Mouse (Mus musculus): ENCODE data around the gene Nck1.
A peak's percentile ranks its signal among the peaks of the same experiment; 100 is the strongest.

Nck1 gene

DNA sequence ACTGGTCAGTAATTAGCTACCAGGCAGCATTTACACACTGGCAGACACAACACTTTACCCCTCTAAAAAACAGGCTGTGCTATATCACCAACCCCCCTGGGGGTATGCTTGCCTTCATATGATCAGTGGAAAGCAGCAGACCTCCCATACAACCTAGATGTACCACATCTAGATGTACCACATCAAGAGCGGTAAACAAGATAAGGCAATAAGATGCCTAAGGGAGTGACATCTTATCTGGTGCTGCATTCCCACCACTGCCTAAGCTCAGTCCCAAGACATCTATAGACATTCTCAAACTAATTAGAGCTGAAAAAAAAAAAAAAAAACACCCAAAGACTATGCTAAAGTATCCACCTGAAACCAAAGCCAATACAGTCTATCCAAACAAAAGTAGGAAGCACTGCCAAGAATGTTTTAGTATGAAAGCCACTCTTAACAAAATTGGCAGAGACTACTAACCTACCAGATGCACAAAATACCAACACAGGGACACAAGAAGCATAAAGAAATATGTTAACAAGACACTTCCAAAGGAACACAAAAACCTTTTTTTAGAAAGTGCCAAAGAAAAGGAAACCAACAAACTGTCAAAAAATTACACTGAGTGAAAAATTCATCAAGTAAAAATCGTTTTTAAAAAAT lies 10.2 kb downstream of the Nck1 start:
- no peak for DNase-seq (ENCODE audit: low spot score)

DNA sequence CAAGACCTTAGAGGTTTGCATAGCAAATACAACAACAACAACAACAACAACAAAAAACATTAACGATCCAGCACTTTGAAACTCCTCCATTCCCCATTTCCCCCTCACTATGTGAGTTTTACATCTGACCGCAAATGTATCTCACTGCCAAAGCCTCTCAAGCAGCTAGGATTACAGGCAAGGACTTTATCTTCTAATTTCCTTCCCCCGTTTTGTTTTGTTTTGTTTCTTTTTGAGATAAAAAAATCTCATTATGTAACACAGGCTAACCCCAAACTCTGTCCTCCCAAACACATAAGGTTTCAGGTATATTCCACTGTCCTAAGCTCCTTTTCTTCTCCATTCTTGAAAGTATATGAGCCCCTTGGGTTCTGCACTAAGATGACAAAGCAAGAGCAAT lies 11.2 kb downstream of the Nck1 start:
- DNase-seq (ENCODE audit: low spot score) = no peak

DNA sequence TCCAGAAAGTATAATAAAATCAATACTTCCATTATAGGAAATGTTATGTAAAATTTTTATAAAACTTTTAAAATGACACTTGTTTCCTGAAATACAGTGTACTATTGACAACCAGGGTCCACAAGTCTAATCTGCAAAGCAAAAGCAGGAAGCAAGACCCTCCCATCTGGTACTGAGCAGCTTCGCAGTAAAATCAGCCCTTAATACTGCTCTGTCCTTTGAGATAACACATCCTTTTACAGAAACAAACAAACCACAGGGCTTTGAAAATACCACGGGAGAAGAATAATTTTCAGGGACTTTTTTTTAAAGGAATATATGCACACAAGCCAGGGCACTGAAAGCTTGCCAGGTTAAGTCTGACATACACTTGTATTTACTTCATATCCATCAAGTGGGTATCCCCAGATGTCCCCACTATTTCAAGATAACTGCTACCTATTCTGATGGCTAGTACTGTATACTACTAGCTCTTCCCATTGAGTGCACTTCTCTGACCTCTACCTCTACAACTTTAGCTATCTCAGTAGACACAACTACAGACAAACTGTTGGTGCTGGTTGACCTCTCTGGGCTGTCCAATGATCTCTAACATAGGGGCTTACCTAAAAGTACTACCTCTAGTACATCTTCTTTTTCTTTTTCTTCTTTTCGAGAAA lies 13.0 kb downstream of the Nck1 start:
- no peak for DNase-seq (ENCODE audit: low spot score)

DNA sequence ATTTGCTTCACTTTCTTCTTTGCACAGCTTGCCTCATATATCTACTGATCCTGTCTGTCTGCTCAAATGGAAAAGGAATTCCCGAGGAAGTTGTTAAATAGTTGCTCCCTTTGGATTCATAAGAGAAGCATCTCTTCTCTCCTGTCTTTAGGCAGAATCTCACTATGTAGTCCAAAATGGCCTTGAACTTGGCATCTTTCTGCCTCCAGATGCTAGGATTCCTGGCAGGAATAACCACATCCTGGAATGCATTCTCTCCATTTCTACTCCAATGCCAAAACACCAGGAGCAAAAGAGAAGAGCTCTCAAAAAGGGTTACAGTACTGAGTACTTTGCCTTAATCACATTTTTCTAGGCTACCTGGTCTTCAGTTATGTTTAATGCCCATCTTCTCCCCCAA lies 14.6 kb downstream of the Nck1 start:
- no peak for DNase-seq (ENCODE audit: low spot score)

DNA sequence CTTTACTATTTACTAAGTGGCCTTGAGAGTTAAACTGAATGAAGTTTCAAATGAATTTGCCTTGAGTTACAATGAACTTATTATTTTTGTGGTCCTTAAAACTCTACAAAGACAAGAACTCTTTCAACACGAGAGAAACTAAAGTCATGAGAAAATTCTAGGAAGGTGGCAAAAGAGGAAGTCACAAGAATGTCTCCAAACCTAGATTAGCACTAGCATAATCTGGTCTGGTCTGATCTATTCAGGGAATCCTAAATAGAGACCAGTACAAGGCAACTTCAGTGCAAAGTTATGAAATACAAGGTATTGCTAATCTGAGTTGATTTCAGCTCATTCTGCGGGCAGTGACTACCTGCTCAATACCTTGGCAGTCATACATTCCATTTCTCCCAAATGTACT lies 20.7 kb downstream of the Nck1 start:
- no peak for DNase-seq (ENCODE audit: low spot score)

DNA sequence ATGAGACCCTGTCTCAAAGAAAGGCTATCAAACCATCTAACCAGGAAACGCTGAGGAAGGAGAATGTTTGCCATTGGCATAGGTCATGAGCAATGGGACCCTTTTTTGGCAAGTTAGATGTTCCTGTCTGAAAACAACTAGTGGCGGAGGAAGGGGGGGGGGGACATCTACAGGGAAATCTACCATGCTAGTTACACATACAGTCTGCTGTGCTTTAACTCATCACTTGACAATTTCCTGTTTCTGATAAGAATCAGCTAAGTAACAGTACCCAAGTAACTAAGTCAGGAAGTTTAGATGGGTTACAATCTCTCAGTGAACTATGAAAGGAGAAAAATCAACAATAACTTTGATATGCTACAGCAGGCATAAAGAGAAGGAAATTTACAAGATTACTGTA lies 23.9 kb downstream of the Nck1 start:
- DNase-seq (ENCODE audit: low spot score) = no peak

DNA sequence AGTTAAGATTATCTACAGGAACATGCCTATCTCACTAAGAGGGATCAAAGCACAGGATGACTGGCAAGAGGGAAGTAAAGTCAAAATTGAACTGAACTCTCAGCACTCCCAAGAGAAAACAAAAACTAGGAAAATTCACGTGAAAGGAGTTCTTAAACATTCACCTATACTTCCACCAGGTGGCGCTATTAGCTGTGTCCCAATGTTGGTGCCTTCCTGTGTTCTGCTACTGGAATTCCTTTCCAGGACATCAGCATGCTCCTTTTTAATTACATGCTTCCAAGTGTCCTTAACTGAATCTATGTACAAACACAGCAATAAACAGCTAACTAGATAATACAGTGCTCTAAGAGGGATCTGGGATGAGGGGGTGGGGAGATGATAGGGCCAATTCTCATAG lies 25.3 kb downstream of the Nck1 start:
- DNase-seq (ENCODE audit: low spot score) = peak; percentile 90

DNA sequence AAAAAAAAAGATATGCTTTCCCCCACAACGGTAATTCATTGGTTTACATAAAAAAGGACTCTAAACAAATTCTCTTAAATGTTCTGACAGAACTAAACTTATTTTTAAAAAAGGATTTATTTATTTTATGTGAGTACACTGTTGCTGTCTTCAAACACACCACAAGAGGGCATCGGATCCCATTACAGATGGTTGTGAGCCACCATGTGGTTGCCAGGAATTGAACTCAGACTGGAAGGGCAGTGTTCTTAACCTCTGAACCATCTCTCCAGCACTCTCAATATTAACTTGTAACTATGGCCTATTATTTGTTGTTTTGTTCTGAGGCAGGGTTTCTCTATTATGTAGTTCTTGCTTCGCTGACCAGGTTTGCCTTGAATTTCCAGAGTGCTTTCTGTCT lies 25.9 kb downstream of the Nck1 start:
- DNase-seq (ENCODE audit: low spot score) = no peak

DNA sequence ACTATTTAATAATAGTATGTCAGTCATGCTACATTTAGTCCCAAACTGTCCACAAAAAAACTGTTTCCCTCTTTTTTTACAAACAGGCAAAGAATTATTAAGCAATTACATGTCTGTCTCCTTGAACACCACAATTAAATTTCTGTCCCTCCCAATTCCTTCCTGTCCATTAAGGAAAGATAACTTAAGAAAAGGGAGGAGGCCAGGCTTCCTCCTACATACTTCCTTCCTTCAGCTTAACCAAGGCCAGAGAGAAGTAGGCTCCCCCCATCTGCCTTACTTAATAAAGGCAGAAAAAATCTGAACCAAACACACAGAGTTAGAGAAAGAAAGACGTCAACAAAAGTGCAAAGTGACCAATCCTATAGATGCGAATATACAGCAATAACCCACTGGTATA lies 38.4 kb downstream of the Nck1 start:
- DNase-seq (ENCODE audit: low spot score) = no peak

DNA sequence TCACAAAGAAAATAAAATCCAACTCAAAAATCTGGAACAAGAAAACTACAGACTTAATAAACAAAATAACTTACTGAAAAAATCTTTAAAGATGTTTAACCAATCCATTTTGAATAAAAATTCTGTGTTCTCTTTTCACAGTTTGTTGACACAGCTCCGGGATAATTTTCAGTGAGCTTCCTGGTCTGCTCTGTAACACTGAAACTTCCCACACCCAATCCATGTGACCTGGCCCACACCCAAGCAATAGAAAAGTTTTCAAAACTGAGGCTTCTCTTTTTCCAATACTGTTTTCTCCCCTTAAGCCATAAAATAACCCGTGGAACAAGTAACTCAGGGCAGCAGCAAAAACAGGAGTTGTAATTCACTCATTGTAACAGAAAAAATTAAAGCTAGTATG lies 39.3 kb downstream of the Nck1 start:
- no peak for DNase-seq (ENCODE audit: low spot score)

DNA sequence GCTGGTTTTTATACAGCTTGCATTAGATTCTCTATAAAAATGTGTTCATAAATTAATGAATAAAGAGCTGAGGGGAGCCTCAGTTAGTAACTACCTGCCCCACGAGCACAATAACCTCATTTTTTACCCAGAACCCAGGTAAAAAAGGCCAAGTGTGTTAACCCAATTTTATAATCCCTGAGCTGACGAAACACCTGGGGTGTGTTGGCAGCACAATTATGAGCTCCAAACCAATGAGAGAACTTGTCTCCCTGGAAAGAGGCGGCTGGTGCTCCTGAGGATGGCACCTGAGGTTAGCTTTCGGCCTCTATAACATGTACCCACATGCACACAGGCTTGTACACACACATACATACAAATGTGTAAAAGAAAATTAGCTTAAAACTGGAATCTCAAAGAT lies 40.4 kb downstream of the Nck1 start:
- no peak for DNase-seq (ENCODE audit: low spot score)

DNA sequence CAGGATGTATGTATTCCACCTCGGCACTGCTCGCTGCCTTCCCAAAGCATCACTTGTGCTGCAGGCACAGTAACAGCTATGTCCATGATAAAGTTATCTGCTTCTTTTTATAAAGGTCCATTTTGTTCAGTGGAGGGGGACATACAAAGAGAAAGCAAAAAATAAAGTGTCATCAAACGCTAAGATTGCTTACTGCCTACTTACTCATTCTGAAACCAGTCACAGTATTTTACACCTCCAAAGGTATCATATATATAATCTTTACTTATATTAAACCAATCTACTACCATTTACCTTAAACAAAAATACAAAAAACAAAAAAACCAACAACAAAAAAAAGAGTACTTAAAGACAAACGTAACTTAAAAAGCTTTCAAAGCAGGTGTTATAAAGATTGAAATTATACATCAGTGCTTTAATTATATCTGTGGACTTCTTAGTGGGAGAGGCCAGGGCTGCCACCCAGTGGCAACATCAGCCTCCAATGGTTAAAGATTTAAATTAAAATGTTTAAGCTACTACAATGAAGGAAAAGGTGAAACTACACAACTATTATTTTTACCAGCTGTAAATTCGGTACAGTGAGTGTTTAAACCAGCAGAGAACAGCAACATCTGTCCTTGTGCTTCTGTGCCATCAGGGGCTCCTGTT lies 52.2 kb downstream of the Nck1 start:
- DNase-seq (ENCODE audit: low spot score) = no peak

DNA sequence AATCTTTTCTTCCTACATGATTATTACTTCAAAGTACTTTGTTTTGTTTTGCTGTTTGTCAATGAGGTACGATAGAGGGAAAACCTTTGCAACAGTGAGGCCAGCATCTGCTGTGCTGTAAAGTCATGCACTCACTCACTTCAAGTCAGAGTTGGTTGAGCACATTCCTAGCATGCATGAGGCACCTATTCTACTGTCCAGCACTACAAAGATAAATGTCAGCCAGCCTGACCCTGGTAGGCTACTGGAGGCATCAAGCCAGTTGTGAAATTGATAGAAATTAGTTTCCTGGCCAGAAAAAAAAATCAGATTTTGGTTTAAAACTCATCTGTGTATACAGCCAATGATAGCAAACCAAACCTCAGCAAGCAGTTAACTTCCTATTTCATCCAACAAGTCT lies 54.5 kb downstream of the Nck1 start:
- no peak for DNase-seq (ENCODE audit: low spot score)

DNA sequence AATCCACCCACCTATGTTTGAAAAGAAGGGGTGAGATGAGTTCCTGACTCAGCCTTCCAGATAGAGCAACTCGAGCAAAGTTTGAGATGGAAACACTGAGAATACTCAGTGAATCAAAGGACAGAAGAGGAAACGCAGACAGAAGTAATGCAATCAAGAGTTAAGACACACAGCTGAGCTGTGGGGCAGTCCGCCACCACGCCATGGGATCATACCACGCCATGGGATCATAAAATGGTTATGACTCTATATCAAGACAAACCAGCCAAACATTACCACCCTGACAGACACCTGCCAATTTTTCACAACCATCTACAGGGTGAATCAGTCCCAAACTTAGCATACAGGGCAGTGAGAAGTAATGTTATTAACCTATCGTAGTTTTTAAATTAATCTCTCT lies 57.0 kb downstream of the Nck1 start:
- no peak for DNase-seq (ENCODE audit: low spot score)

DNA sequence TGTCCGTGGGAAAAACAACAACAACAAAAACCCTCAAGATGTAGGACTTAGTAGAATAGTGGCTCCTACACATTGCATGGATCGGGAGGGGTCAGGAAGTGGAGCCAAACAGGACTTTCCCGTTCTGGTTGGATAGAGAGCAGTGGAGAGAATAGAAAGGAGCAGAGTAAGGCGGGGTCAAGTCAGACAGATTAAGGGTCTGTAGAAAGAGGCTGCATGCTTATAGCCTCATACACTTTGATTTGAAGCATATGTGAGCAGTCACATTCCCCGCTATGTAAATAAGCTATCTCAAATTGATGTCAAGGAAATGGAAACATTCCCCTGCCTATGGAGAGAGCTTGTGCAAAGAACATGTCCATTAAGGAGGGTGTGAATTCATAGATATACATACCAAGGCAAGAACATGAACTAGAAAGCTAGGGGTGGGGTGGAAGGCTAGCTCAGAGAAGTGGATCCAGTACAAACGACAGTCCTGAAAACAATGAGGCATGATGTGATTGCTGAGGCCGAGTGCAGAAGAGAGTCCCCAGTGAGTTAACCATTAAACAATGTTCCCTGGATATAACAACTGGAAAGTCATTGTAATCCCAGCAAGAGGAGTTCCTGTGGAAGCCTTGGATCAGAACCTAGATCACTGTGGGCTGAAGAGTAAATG lies 57.7 kb downstream of the Nck1 start:
- no peak for DNase-seq (ENCODE audit: low spot score)

DNA sequence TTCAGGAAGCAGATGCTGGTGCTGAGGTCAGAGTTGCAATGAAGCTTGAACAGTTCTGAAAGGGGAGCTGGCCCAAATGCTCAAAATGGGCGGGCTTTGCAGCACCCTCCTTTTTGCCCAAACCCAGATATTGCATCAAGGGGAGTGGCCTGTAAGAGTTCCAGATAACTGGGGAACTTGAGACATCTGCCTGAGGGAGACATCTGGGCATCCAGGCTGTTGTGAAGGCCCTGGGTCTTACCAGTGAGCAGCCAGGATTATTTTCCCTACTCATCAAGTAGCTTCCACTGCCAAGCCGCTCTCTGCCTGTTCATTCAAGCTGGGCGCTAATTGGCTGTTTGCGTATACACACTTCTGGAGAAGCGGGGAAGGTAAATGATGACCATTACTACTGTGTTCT lies 59.5 kb downstream of the Nck1 start, which contains the start of gene Il20rb:
Gene Il20rb (minus strand): TSS at position 358 of the 400 bp plus-strand sequence.
- peak; percentile 7 for DNase-seq (ENCODE audit: low spot score)

DNA sequence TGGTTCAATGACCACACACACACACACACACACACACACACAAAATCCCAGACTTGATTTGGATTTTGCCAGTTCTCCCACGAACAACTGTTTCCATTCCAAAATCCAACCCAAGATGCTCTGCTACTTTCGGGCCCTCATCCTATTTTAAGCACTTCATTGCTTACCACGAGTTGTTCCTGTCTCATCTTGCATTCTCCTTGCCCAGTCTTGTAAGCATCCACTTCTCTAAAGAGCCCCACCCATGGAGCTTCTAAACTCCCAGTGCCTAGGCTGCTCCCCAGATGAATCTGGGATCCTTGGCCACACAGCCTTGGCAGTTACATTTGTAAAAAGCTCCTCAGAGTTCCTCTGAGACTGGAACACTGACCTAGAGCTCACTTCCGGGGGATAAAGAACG lies 62.6 kb downstream of the Nck1 start:
- DNase-seq (ENCODE audit: low spot score) = no peak

DNA sequence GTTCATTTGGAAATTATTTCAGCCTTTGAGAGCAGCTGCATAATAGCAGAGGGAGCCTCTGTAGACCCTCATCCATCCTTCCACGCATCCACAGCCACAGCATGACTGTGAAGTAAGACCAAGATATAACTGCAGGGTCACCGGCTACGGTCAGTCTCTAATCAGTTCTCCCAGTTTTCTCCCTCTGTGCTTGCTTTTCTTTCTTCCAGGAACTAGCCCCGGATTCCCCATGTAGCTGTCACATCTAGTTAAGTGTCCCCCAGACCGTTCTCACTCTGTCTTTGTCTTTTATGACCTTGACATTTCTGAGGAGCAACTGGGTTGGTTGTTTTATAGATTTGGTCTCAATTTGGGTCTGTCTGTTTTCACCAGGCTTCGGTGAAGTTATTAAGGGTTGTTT lies 64.3 kb downstream of the Nck1 start:
- no peak for DNase-seq (ENCODE audit: low spot score)

DNA sequence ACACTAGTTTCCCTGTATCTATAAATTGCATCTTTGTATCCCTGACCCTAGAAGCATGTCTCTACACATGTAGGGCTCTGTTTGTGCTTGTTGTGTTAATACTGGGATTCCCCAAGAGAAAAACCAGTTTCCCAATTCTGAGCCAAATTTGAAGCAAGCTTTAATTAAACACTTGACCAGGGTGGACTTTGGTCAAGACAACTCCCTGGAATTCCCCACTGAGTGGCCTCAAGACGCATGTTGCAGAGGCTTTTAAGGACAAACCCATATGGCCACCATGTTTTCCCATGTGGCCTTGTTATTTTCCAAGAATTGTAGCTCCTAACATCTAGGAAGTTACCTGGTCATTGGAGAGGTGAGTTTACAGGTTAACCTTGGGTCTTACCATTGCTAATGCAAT lies 71.9 kb downstream of the Nck1 start:
- no peak for DNase-seq (ENCODE audit: low spot score)

DNA sequence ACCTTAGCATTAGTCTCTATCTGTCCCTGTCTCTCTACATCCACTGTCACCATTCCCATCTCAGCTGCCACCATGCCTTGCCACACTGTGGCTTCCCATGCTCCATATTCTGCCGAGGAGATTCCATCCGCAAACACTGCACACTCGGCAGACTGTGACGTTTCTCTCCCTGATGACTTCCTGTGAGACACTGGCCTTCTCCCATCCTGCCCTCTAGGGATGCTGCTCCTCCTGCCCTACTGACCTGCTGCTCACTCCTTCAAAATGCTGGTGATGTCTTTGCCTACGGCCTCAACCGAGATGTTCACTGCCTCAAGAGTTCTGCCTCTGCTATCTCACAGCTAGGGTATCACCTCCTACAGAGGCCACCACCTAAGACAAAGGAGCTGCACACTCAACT lies 72.6 kb downstream of the Nck1 start:
- DNase-seq (ENCODE audit: low spot score) = no peak

DNA sequence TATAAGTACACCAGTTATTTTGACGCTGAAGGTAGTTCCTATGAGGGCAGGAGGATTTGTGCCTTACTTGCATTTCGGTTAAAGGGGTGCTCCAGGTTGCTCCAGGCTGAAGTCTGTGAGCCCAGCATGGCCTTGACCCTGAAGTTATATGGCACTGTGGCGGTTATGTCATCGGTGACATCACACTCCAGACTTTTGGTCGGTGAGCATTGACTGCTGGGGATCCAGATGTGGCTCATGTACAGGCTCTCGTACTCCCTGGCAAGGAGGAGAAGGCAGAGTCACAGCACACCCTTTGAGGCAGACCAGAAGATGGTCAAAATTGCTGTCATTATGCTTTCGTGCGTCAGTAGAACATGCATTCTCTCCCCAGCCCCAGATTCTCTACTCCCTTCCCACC lies 73.0 kb downstream of the Nck1 start:
- no peak for DNase-seq (ENCODE audit: low spot score)

DNA sequence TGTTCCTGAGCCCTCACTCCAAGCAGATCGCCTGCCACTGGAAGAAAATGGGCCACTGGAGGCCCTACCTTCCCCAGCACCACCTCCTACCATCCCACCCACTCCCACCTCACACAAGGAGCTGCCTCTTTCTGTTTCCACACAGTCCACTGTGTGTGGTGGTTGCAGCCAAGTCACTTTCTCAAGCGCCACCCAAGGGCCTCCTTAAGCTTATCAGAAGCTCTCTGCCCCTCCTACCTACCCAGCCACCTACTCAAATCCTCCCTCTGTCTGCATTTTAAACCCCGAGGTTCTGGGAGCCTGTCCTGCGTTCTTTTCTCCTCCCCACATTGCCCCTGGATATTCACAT lies 74.4 kb downstream of the Nck1 start:
- DNase-seq (ENCODE audit: low spot score) = no peak

DNA sequence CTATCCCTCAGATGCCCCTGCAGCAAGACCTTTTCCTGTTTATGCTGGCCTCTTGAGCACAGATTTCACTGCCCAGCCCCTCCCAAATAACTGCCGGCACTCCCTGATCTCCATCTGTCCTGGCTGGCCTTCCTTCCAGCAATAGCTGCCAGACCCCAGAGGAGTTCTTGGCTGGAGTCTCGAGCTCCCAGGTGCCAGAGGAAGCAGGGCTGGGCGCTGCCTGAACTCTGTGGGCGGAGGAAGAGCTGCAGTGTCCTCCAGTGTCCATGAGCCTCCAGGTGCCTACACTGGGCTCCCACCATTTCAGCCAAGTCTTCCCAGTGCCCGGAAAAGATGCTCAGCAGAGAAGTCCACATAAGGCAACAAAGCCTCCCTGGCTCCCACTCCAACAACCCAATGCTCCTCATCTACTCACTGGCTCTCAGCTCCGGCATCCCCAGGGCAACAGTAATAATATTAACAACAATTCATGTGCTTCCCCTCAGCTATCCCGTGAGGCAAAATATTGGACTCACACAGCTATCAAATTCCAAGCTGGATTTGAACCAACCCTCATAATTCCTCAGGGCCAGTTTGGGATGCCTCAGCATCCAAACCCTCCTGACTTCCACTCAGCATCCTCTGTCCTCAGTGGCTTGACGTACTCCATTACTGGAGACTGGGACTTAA lies 74.9 kb downstream of the Nck1 start:
- DNase-seq (ENCODE audit: low spot score) = no peak

All from embryo, embryonic 10 days (tissue).